Mouse (Mus musculus) neural tube, embryonic 11.5 days (tissue): ENCODE data around the gene Nanos2. TPM values are rescaled to one million over a fixed set of nuclear protein-coding genes. Genes with fewer than 3 reads are reported as not detected.
A peak's percentile ranks its signal among the peaks of the same experiment; 100 is the strongest.

Experiments
- ATAC-seq: fragments of 200-750 bp; cut with Nextera tagmentation; 2 replicates; pipeline ENCODE4 v1.8.0; 2017; ENCODE audit warnings: moderate number of reproducible peaks, mild to moderate bottlenecking, moderate TSS enrichment, moderate library complexity; ENCODE audit not compliant: insufficient read depth, low FRiP score, low TSS enrichment
- DNase-seq: peaks from one replicate; pipeline ENCODE4 v3.0.0-alpha.2; 2015; ENCODE audit warnings: low spot score
- H3K27ac ChIP-seq: fragments of 300-500 bp; sonication (generic); 2 replicates; pipeline ENCODE4 v1.5.1; 2014; ENCODE audit warnings: low read depth, mild to moderate bottlenecking, low read length
- H3K27me3 ChIP-seq: fragments of 300-500 bp; sonication (generic); 2 replicates; pipeline ENCODE4 v1.6.1; 2014; ENCODE audit warnings: mild to moderate bottlenecking, low read length, mixed read lengths; ENCODE audit not compliant: control insufficient read depth, insufficient read depth
- H3K36me3 ChIP-seq: fragments of 300-500 bp; sonication (generic); 2 replicates; pipeline ENCODE4 v1.6.1; 2014; ENCODE audit warnings: mild to moderate bottlenecking, low read length, moderate library complexity, mixed read lengths; ENCODE audit not compliant: control insufficient read depth, insufficient read depth
- H3K4me1 ChIP-seq: fragments of 300-500 bp; sonication (generic); 2 replicates; pipeline ENCODE4 v1.6.1; 2014; ENCODE audit warnings: low read length, mixed read lengths; ENCODE audit not compliant: control insufficient read depth, insufficient read depth
- H3K4me2 ChIP-seq: fragments of 300-500 bp; sonication (generic); 2 replicates; pipeline ENCODE4 v1.6.1; 2014; ENCODE audit warnings: low read depth, mild to moderate bottlenecking, moderate library complexity
- H3K4me3 ChIP-seq: fragments of 300-500 bp; sonication (generic); 2 replicates; pipeline ENCODE4 v1.5.1; 2014; ENCODE audit warnings: low read depth, low read length
- H3K9ac ChIP-seq: fragments of 300-500 bp; sonication (generic); 2 replicates; pipeline ENCODE4 v1.6.1; 2014; ENCODE audit warnings: mild to moderate bottlenecking, low read length
- H3K9me3 ChIP-seq: fragments of 300-500 bp; sonication (generic); 2 replicates; pipeline ENCODE4 v1.6.1; 2016; ENCODE audit warnings: low read length; ENCODE audit not compliant: control insufficient read depth
- WGBS: fragments of 180-500 bp; shearing (Covaris S2); extraction: QIAGEN DNeasy Blood & Tissue Kit; methylation state at CpG from one replicate; pipeline ENCODE4 v1.1.7; 2014; 5-methylcytosine and 5-hydroxymethylcytosine counted together
- polyA plus RNA-seq: library from polyadenylated mRNA; unstranded; fragments of >200 nt; fragmentation: Nextera tagmentation; extraction: Ambion mirVana; gene quantifications from 2 replicates; pipeline ENCODE4 v1.2.1, GENCODE M21; 2014

The Nanos2 gene
- polyA plus RNA-seq = 0.29 TPM in 1 of 2 replicates, not detected in the other

- no peak within 1 kb of the TSS for H3K27ac ChIP-seq
- no peak within 1 kb of the TSS for H3K4me2 ChIP-seq
- peaks cover 4% of the 10 kb centered on the region for H3K27me3 ChIP-seq
- no peak within 1 kb of the TSS for H3K4me3 ChIP-seq
- whole genome bisulfite sequencing = 57% methylated on average over 2 of the region's 2 CpGs
- no peaks in the 10 kb centered on the region for H3K36me3 ChIP-seq
- H3K4me1 ChIP-seq = peaks cover 3% of the 10 kb centered on the region; the same call in 1 of the 2 replicates
- no peak within 1 kb of the TSS for H3K9ac ChIP-seq
- ATAC-seq (no peak), DNase-seq (no peak)
- no peaks in the 10 kb centered on the region for H3K9me3 ChIP-seq
Measured at GRCm38 (mm10) chr7:18987100-18987499, at the start of gene Nanos2. Nanos2 (plus strand) TSS chr7:18987400.

GRCm38 (mm10) chr7:18942376-18942775 is 44.8 kb upstream of the Nanos2 start:
- ATAC-seq = peak; percentile 92
- peak overlapping the region; percentile 32 for H3K4me2 ChIP-seq

GRCm38 (mm10) chr7:18942815-18943214 is 44.4 kb upstream of the Nanos2 start:
- DNase-seq = no peak
- peaks cover 20% of the 10 kb centered on the region for H3K4me1 ChIP-seq
- H3K27me3 ChIP-seq = no peaks in the 10 kb centered on the region
- H3K9ac ChIP-seq = no peak overlapping the region; the same call in 1 of the 2 replicates
- H3K4me3 ChIP-seq = no peak overlapping the region
- peaks cover 3% of the 10 kb centered on the region for H3K36me3 ChIP-seq
- ATAC-seq = peak; percentile 59
- 51% methylated on average over 9 of the region's 9 CpGs for WGBS
- H3K4me2 ChIP-seq = no peak overlapping the region
- H3K27ac ChIP-seq = peak overlapping the region; percentile 94
- no peaks in the 10 kb centered on the region; the same call in 1 of the 2 replicates for H3K9me3 ChIP-seq

More at GRCm38 (mm10) chr7:18942376-18942775, 44.8 kb upstream of the Nanos2 start:
- Histone ChIP-seq H3K9ac (peak overlapping the region; percentile 39), H3K9me3 (no peaks in the 10 kb centered on the region; the same call in 1 of the 2 replicates), H3K27me3 (no peaks in the 10 kb centered on the region), H3K4me3 (no peak overlapping the region), H3K36me3 (peaks cover 3% of the 10 kb centered on the region), H3K27ac (peak overlapping the region; percentile 94), H3K4me1 (peaks cover 20% of the 10 kb centered on the region)
- peak; percentile 79 for DNase-seq
- WGBS = 12% methylated on average over 1 of the region's 1 CpGs

DNA sequence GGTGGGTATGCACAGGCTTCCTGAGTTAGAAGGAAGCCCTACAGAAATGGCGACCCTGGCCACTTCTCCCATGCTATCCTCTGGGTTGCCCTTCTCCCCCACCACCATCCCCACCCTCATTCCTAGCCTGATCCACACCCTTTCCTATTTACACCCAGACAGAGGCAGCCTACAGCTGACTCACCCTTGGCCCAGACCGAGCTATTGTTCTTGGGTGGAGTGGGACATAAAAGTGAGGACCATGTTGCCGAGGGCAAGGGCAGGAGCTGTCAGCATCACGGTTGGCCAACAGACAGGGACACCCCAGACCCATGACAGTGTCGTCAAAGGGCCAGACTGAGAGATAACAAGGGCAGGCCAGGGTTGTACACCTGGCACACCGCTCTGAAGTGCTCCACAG is 39.0 kb upstream of the Nanos2 start:
- Histone ChIP-seq H3K27ac (peak overlapping the region; percentile 84), H3K9me3 (no peaks in the 10 kb centered on the region), H3K27me3 (no peaks in the 10 kb centered on the region), H3K4me3 (no peak overlapping the region), H3K4me2 (no peak overlapping the region), H3K9ac (no peak overlapping the region), H3K4me1 (peaks cover 41% of the 10 kb centered on the region), H3K36me3 (peaks cover 3% of the 10 kb centered on the region)
- ATAC-seq (no peak), DNase-seq (no peak)
- WGBS = 50% methylated on average over 6 of the region's 6 CpGs

- peaks cover 34% of the 10 kb centered on the region for H3K4me1 ChIP-seq
- no peak overlapping the region for H3K4me3 ChIP-seq
- H3K4me2 ChIP-seq = peak overlapping the region; percentile 19
- no peaks in the 10 kb centered on the region for H3K27me3 ChIP-seq
- ATAC-seq (peak; percentile 93), DNase-seq (peak; percentile 93)
- H3K9me3 ChIP-seq = no peaks in the 10 kb centered on the region
- WGBS = 26% methylated on average over 12 of the region's 12 CpGs
- peaks cover 3% of the 10 kb centered on the region for H3K36me3 ChIP-seq
- no peak overlapping the region; the same call in 1 of the 2 replicates for H3K9ac ChIP-seq
- H3K27ac ChIP-seq = peak overlapping the region; percentile 84
Measured at GRCm38 (mm10) chr7:18949781-18950522, 37.2 kb upstream of the Nanos2 start.

DNA sequence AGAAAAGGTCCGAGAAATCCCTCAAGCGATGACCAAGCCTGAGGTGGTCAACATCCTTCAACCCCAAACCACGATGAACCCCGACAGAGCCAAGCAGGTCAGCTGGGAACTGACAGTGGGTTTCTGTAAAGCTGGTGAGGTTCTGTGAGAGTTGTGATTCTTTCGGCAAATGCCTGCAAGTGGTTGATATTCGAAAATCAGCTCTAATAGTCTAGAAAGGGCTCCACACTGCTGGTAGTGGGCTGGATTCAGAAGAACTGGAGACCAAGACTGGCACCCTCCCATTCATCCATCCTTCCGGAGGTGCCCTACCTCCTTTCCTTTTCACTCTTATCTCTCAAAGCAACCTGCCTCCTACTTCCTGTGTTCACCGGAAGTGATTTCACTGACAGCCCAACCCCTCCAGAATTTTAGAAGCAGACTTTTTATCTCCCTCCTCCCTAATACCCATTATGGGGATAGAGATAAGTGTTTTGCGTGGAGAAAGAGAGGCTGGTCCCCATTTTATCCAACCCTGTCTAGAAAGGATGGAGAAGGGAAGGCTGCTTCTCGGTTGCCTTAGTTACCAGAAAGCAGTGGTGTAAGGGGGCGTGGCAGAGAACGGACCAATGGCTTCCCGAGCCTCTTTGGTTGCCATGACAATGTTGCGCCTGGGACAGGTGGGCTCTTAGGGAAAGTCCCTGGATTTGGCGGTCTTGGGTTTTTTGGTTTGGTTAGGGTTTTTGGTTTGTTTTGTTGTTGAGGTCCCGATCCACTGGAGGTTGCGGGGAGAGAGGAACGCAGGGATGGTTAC is 36.5 kb upstream of the Nanos2 start:
- Histone ChIP-seq H3K27ac (peak overlapping the region; percentile 84), H3K9ac (no peak overlapping the region), H3K4me3 (no peak overlapping the region), H3K9me3 (no peaks in the 10 kb centered on the region), H3K36me3 (peaks cover 3% of the 10 kb centered on the region), H3K27me3 (no peaks in the 10 kb centered on the region), H3K4me1 (peaks cover 34% of the 10 kb centered on the region), H3K4me2 (peak overlapping the region; percentile 19)
- DNase-seq = peak; percentile 68
- WGBS = 19% methylated on average over 18 of the region's 18 CpGs
- no peak for ATAC-seq

DNA sequence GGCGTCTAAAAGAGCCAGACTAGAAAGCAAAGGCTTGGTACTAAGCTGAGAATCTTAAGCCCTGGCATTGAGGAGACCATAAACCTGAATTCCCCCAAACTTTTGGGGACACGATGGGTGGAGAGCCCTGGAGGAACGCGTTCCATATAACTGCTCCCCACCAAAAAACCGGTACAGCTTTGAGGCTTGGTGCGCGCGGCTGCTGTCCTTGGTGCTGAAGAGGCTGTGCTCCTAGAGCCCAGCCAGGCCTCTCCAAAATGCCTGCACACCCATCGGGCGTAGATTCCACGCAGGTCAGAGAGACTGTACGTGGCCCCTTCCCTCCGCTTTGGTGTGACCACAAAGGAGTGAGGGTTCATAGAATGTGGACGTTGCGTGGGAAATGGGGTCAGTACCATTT is 35.8 kb upstream of the Nanos2 start:
- no peak for ATAC-seq
- H3K9me3 ChIP-seq = no peaks in the 10 kb centered on the region
- no peak overlapping the region for H3K27ac ChIP-seq
- no peak overlapping the region; the same call in 1 of the 2 replicates for H3K9ac ChIP-seq
- peaks cover 34% of the 10 kb centered on the region for H3K4me1 ChIP-seq
- no peak overlapping the region for H3K4me3 ChIP-seq
- peak; percentile 60 for DNase-seq
- peak overlapping the region; percentile 7; the same call in 1 of the 2 replicates for H3K4me2 ChIP-seq
- 15% methylated on average over 15 of the region's 15 CpGs for WGBS
- peaks cover 5% of the 10 kb centered on the region; the same call in 1 of the 2 replicates for H3K27me3 ChIP-seq
- H3K36me3 ChIP-seq = peaks cover 3% of the 10 kb centered on the region

GRCm38 (mm10) chr7:18957569-18958383 is 29.4 kb upstream of the Nanos2 start:
- H3K27me3 ChIP-seq = peaks cover 24% of the 10 kb centered on the region
- under 1% methylated on average over 78 of the region's 107 CpGs for WGBS
- H3K4me2 ChIP-seq = peak overlapping the region; percentile 82
- H3K36me3 ChIP-seq = peaks cover 2% of the 10 kb centered on the region; the same call in 1 of the 2 replicates
- H3K27ac ChIP-seq = peak overlapping the region; percentile 73
- peaks cover 17% of the 10 kb centered on the region for H3K4me1 ChIP-seq
- H3K9ac ChIP-seq = peak overlapping the region; percentile 58
- ATAC-seq = peak; percentile 53
- DNase-seq = peak; percentile 70
- H3K9me3 ChIP-seq = no peaks in the 10 kb centered on the region
- H3K4me3 ChIP-seq = peak overlapping the region; percentile 43
